ENCODE assay signal across 27 mouse cellular contexts in genomic region chr1:88391632-88392031, GRCm38 (mm10). TPM values are rescaled to one million over a fixed set of nuclear protein-coding genes. Genes with fewer than 3 reads are reported as not detected.
A peak's percentile ranks its signal among the peaks of the same experiment; 100 is the strongest.
DNase-seq lines count a peak whose midpoint lies in the region; ATAC-seq and TF ChIP-seq lines count a peak whose summit lies in the region.
"Had no signal": no experiment of that assay in that cellular context is flagged by ENCODE, and none has a peak within 500 bp of the region (broad histone marks: within the 10 kb centered on the region; RNA-seq: fewer than 3 reads in every experiment).

No protein-coding gene starts in this region.

- H3K27ac ChIP-seq in cerebellum, adult 2 months (ENCODE audit: insufficient read depth, low read length) = no peak overlapping the region
- H3K27ac ChIP-seq: embryonic facial prominence, embryonic 12.5 days; embryonic facial prominence, embryonic 15.5 days; heart, adult 2 months; hindbrain, embryonic 12.5 days; hindbrain, embryonic 15.5 days had no signal

- TF ChIP-seq POLR2A in cerebellum, adult 2 months (IDR thresholded peaks at IDR 0.05; ENCODE audit: borderline replicate concordance, insufficient read depth, low read length) = no peak

- no peak overlapping the region for H3K4me3 ChIP-seq in cerebellum, adult 2 months (replicated peaks; ENCODE audit: insufficient read depth, low read depth, low read length)
- H3K4me3 ChIP-seq: embryonic facial prominence, embryonic 12.5 days; embryonic facial prominence, embryonic 15.5 days; heart, adult 2 months; hindbrain, embryonic 12.5 days; hindbrain, embryonic 15.5 days had no signal

- ATAC-seq in cerebellum, adult (ENCODE audit: insufficient number of reproducible peaks, low FRiP score, low TSS enrichment) = 0 out of 2 replicates have a peak, but pooled peaks have one; percentile 57
- ATAC-seq: activated CD4-positive, CD25-positive, alpha-beta regulatory T cell, adult 4 months; forebrain, embryonic 14.5 days; forebrain, postnatal 0 days; intestine, postnatal 0 days had no signal

- TF ChIP-seq CTCF in cerebellum, adult 2 months (IDR thresholded peaks at IDR 0.05; ENCODE audit: borderline replicate concordance, insufficient read depth, low read depth, low read length) = no peak

- H3K4me1 ChIP-seq in cerebellum, adult 2 months (ENCODE audit: control insufficient read depth, insufficient read depth, low read length) = peaks cover 14% of the 10 kb centered on the region
- H3K4me1 ChIP-seq: embryonic facial prominence, embryonic 12.5 days; embryonic facial prominence, embryonic 15.5 days; hindbrain, embryonic 12.5 days; hindbrain, embryonic 15.5 days had no signal

- no peak for DNase-seq in cerebellum, postnatal 4 days (ENCODE audit: low spot score in 2 of 2)
- DNase-seq in cerebellum, adult 2 months = peak; percentile 25 to 36
- no peak for DNase-seq in cerebellum, adult 11 months
- DNase-seq in brain, adult 2 months (ENCODE audit: low read depth, low spot score) = peak; percentile 59
- no peak for DNase-seq in adrenal gland, adult 2 months
- DNase-seq: adrenal gland, postnatal 10 days; adrenal gland, postnatal 36 days; forebrain, postnatal 0 days; gastrocnemius, postnatal 25 days; heart, adult 2 months; kidney, adult 2 months had no signal

- no peaks in the 10 kb centered on the region for H3K27me3 ChIP-seq in cerebellum, adult 2 months (ENCODE audit: control insufficient read depth, insufficient read depth, low read length)
- H3K27me3 ChIP-seq: embryonic facial prominence, embryonic 12.5 days; embryonic facial prominence, embryonic 15.5 days; hindbrain, embryonic 12.5 days; hindbrain, embryonic 15.5 days had no signal

- WGBS in cerebellum, adult 2 months = 49% methylated on average over 4 of the region's 4 CpGs

RNA-seq across cellular contexts. Expression of gene Spp2, which starts 15.1 kb away (rescaled TPM):
- 0.24 and 0.34 TPM in 2 replicates for polyA plus RNA-seq in cerebellum, adult 2 months (2012; rRNA removed)
- total RNA-seq in adrenal gland, adult 2 months (2021) = 1 to 10 TPM in 1 of 2 experiments, not detected in 1; 1.0 TPM
- 0.11 TPM in 1 of 2 replicates, not detected in the other for polyA plus RNA-seq in adrenal gland, adult 2 months (2012; rRNA removed)
- total RNA-seq: adrenal gland, postnatal 36 days; common myeloid progenitor, adult 5-6 weeks; ES-E14; gastrocnemius, adult 8-10 months; gastrocnemius, postnatal 25 days; heart, adult 2 months; heart, postnatal 25 days; hematopoietic stem cell, adult 5-6 weeks had no signal
- polyA plus RNA-seq: activated CD4-positive, CD25-positive, alpha-beta regulatory T cell, adult 4 months; embryonic facial prominence, embryonic 12.5 days; embryonic facial prominence, embryonic 15.5 days; forebrain, embryonic 11.5 days; gonadal fat pad, adult 2 months; heart, adult 2 months; heart, embryonic 14.5 days; hindbrain, embryonic 12.5 days had no signal

Comparison
In these comparisons a context has a peak if more than half of its experiments do, and no peak if none do; other contexts are left out.
1. DNase-seq: peak in cerebellum, adult 2 months (2 of 2) and brain, adult 2 months (single experiment); none in cerebellum, postnatal 4 days (0 of 2), cerebellum, adult 11 months (single experiment) and adrenal gland, adult 2 months (single experiment).